ENCODE assay signal across 18 mouse cellular contexts in genomic region chr11:46269391-46269790, GRCm38 (mm10). TPM values are rescaled to one million over a fixed set of nuclear protein-coding genes. Genes with fewer than 3 reads are reported as not detected.
A peak's percentile ranks its signal among the peaks of the same experiment; 100 is the strongest.
DNase-seq lines count a peak whose midpoint lies in the region; ATAC-seq lines count a peak whose summit lies in the region.
"Had no signal": no experiment of that assay in that cellular context is flagged by ENCODE, and none has a peak within 500 bp of the region (broad histone marks: within the 10 kb centered on the region; RNA-seq: fewer than 3 reads in every experiment).

No protein-coding gene starts in this region.

- ATAC-seq in embryonic facial prominence, embryonic 14.5 days (ENCODE audit: low read depth) = peak; percentile 28; the same call in 1 of the 2 replicates
- 0 out of 2 replicates have a peak, but pooled peaks have one; percentile 32 for ATAC-seq in hindbrain, embryonic 16.5 days
- peak; percentile 48; the same call in 1 of the 2 replicates for ATAC-seq in midbrain, embryonic 11.5 days (ENCODE audit: low FRiP score)
- no peak for ATAC-seq in midbrain, embryonic 14.5 days (ENCODE audit: low FRiP score, low TSS enrichment)
- 0 out of 2 replicates have a peak, but pooled peaks have one; percentile 31 for ATAC-seq in midbrain, embryonic 15.5 days (replicated peaks)

- DNase-seq in embryonic facial prominence, embryonic 14.5 days (ENCODE audit: low spot score) = no peak
- DNase-seq in embryonic facial prominence, embryonic 10.5 days (ENCODE audit: low spot score) = no peak
- no peak for DNase-seq in hindbrain, embryonic 10.5 days (ENCODE audit: low spot score)
- DNase-seq in midbrain, embryonic 11.5 days (ENCODE audit: low spot score, missing footprints) = peak; percentile 81
- DNase-seq in midbrain, embryonic 14.5 days = no peak
- DNase-seq in testis, postnatal 14 days (ENCODE audit: low spot score) = no peak
- DNase-seq: adrenal gland, adult 8-10 months; cerebellum, adult 11-12 months; gastrocnemius, adult 2 months had no signal

- H3K36me3 ChIP-seq in embryonic facial prominence, embryonic 14.5 days (ENCODE audit: control insufficient read depth, insufficient read depth, low read length) = no peaks in the 10 kb centered on the region
- H3K36me3 ChIP-seq in embryonic facial prominence, embryonic 10.5 days (replicated peaks) = peaks cover 11% of the 10 kb centered on the region
- peaks cover 53% of the 10 kb centered on the region for H3K36me3 ChIP-seq in hindbrain, embryonic 16.5 days (ENCODE audit: control insufficient read depth, insufficient read depth, low read length)
- H3K36me3 ChIP-seq in hindbrain, embryonic 10.5 days = peaks cover 84% of the 10 kb centered on the region
- H3K36me3 ChIP-seq in midbrain, embryonic 11.5 days (ENCODE audit: control insufficient read depth, insufficient read depth, low read length) = peaks cover 5% of the 10 kb centered on the region; the same call in 1 of the 2 replicates
- peaks cover 90% of the 10 kb centered on the region for H3K36me3 ChIP-seq in midbrain, embryonic 14.5 days (ENCODE audit: control insufficient read depth, insufficient read depth, low read length)
- H3K36me3 ChIP-seq in midbrain, embryonic 15.5 days (replicated peaks) = peaks cover 61% of the 10 kb centered on the region
- H3K36me3 ChIP-seq: embryonic facial prominence, embryonic 12.5 days had no signal

- no peak overlapping the region for H3K27ac ChIP-seq in embryonic facial prominence, embryonic 14.5 days (replicated peaks; ENCODE audit: low read depth, low read length)
- no peak overlapping the region for H3K27ac ChIP-seq in embryonic facial prominence, embryonic 10.5 days (replicated peaks)
- no peak overlapping the region for H3K27ac ChIP-seq in hindbrain, embryonic 16.5 days (ENCODE audit: low read depth, low read length)
- H3K27ac ChIP-seq in hindbrain, embryonic 10.5 days = no peak overlapping the region
- H3K27ac ChIP-seq in midbrain, embryonic 11.5 days (ENCODE audit: low read depth, low read length) = no peak overlapping the region
- no peak overlapping the region for H3K27ac ChIP-seq in midbrain, embryonic 14.5 days (replicated peaks; ENCODE audit: low read depth, low read length)
- no peak overlapping the region for H3K27ac ChIP-seq in midbrain, embryonic 15.5 days
- H3K27ac ChIP-seq: embryonic facial prominence, embryonic 12.5 days; gastrocnemius, adult 2 months; macrophage had no signal

- H3K27me3 ChIP-seq in embryonic facial prominence, embryonic 14.5 days (replicated peaks; ENCODE audit: control insufficient read depth, insufficient read depth, low read length) = no peaks in the 10 kb centered on the region
- H3K27me3 ChIP-seq in embryonic facial prominence, embryonic 10.5 days (replicated peaks; ENCODE audit: low read depth, poor library complexity, severe bottlenecking) = no peaks in the 10 kb centered on the region
- H3K27me3 ChIP-seq in hindbrain, embryonic 16.5 days (replicated peaks; ENCODE audit: control insufficient read depth, insufficient read depth, low read length) = no peaks in the 10 kb centered on the region
- H3K27me3 ChIP-seq in hindbrain, embryonic 10.5 days (ENCODE audit: insufficient read depth, poor library complexity, severe bottlenecking) = no peaks in the 10 kb centered on the region
- H3K27me3 ChIP-seq in midbrain, embryonic 11.5 days (ENCODE audit: control insufficient read depth, insufficient read depth, low read length) = no peaks in the 10 kb centered on the region
- no peaks in the 10 kb centered on the region for H3K27me3 ChIP-seq in midbrain, embryonic 14.5 days (ENCODE audit: control insufficient read depth, insufficient read depth, low read length)
- no peaks in the 10 kb centered on the region for H3K27me3 ChIP-seq in midbrain, embryonic 15.5 days (replicated peaks)
- H3K27me3 ChIP-seq: embryonic facial prominence, embryonic 12.5 days had no signal

- H3K9ac ChIP-seq in embryonic facial prominence, embryonic 14.5 days (ENCODE audit: low read depth, low read length) = no peak overlapping the region
- no peak overlapping the region for H3K9ac ChIP-seq in hindbrain, embryonic 16.5 days (ENCODE audit: low read depth, low read length)
- no peak overlapping the region for H3K9ac ChIP-seq in midbrain, embryonic 11.5 days (ENCODE audit: low read length)
- H3K9ac ChIP-seq in midbrain, embryonic 14.5 days (replicated peaks; ENCODE audit: low read length) = no peak overlapping the region
- no peak overlapping the region for H3K9ac ChIP-seq in midbrain, embryonic 15.5 days
- H3K9ac ChIP-seq: embryonic facial prominence, embryonic 12.5 days had no signal

- WGBS in embryonic facial prominence, embryonic 14.5 days = 68% methylated on average over 9 of the region's 9 CpGs
- WGBS in embryonic facial prominence, embryonic 10.5 days = 80% methylated on average over 9 of the region's 9 CpGs
- 73% methylated on average over 9 of the region's 9 CpGs for WGBS in hindbrain, embryonic 16.5 days
- 80% methylated on average over 9 of the region's 9 CpGs for WGBS in hindbrain, embryonic 10.5 days
- 86% methylated on average over 9 of the region's 9 CpGs for WGBS in midbrain, embryonic 11.5 days
- 79% methylated on average over 9 of the region's 9 CpGs for WGBS in midbrain, embryonic 14.5 days
- 84% methylated on average over 9 of the region's 9 CpGs for WGBS in midbrain, embryonic 15.5 days

- no peak overlapping the region for H3K4me2 ChIP-seq in embryonic facial prominence, embryonic 14.5 days (ENCODE audit: low read depth, low read length)
- H3K4me2 ChIP-seq in hindbrain, embryonic 16.5 days (ENCODE audit: low read length) = no peak overlapping the region
- no peak overlapping the region for H3K4me2 ChIP-seq in midbrain, embryonic 11.5 days
- no peak overlapping the region for H3K4me2 ChIP-seq in midbrain, embryonic 14.5 days (ENCODE audit: low read length)
- no peak overlapping the region for H3K4me2 ChIP-seq in midbrain, embryonic 15.5 days
- H3K4me2 ChIP-seq: embryonic facial prominence, embryonic 12.5 days had no signal

- no peak overlapping the region for H3K4me3 ChIP-seq in embryonic facial prominence, embryonic 14.5 days (ENCODE audit: low read depth, low read length)
- no peak overlapping the region for H3K4me3 ChIP-seq in embryonic facial prominence, embryonic 10.5 days
- H3K4me3 ChIP-seq in hindbrain, embryonic 16.5 days (ENCODE audit: low read length) = no peak overlapping the region
- no peak overlapping the region for H3K4me3 ChIP-seq in hindbrain, embryonic 10.5 days
- H3K4me3 ChIP-seq in midbrain, embryonic 11.5 days (ENCODE audit: low read depth, low read length) = no peak overlapping the region
- no peak overlapping the region for H3K4me3 ChIP-seq in midbrain, embryonic 14.5 days (replicated peaks; ENCODE audit: low read depth, low read length)
- H3K4me3 ChIP-seq in midbrain, embryonic 15.5 days = no peak overlapping the region
- H3K4me3 ChIP-seq: embryonic facial prominence, embryonic 12.5 days; erythroblast, embryonic 14.5 days; gastrocnemius, adult 2 months had no signal

- no peaks in the 10 kb centered on the region for H3K4me1 ChIP-seq in embryonic facial prominence, embryonic 14.5 days (ENCODE audit: control insufficient read depth, insufficient read depth, low read length)
- peaks cover 5% of the 10 kb centered on the region; the same call in 1 of the 2 replicates for H3K4me1 ChIP-seq in embryonic facial prominence, embryonic 10.5 days
- no peaks in the 10 kb centered on the region for H3K4me1 ChIP-seq in hindbrain, embryonic 16.5 days (ENCODE audit: control insufficient read depth, insufficient read depth, low read depth, low read length)
- H3K4me1 ChIP-seq in hindbrain, embryonic 10.5 days (replicated peaks) = no peaks in the 10 kb centered on the region
- H3K4me1 ChIP-seq in midbrain, embryonic 11.5 days (ENCODE audit: control insufficient read depth, insufficient read depth, low read length) = no peaks in the 10 kb centered on the region
- H3K4me1 ChIP-seq in midbrain, embryonic 14.5 days (ENCODE audit: control insufficient read depth, insufficient read depth, low read length) = no peaks in the 10 kb centered on the region
- H3K4me1 ChIP-seq in midbrain, embryonic 15.5 days = no peaks in the 10 kb centered on the region
- H3K4me1 ChIP-seq: embryonic facial prominence, embryonic 12.5 days had no signal

- H3K9me3 ChIP-seq in embryonic facial prominence, embryonic 14.5 days (ENCODE audit: control insufficient read depth, low read length) = no peaks in the 10 kb centered on the region
- no peaks in the 10 kb centered on the region for H3K9me3 ChIP-seq in embryonic facial prominence, embryonic 10.5 days
- no peaks in the 10 kb centered on the region for H3K9me3 ChIP-seq in hindbrain, embryonic 16.5 days (ENCODE audit: control insufficient read depth, low read length)
- H3K9me3 ChIP-seq in hindbrain, embryonic 10.5 days = no peaks in the 10 kb centered on the region
- H3K9me3 ChIP-seq in midbrain, embryonic 11.5 days (ENCODE audit: control insufficient read depth, low read length) = no peaks in the 10 kb centered on the region
- no peaks in the 10 kb centered on the region for H3K9me3 ChIP-seq in midbrain, embryonic 14.5 days (ENCODE audit: control insufficient read depth, low read length)
- no peaks in the 10 kb centered on the region for H3K9me3 ChIP-seq in midbrain, embryonic 15.5 days
- H3K9me3 ChIP-seq: embryonic facial prominence, embryonic 12.5 days had no signal

RNA-seq across cellular contexts. Expression of gene Fndc9, which starts 34.1 kb away (rescaled TPM):
- polyA plus RNA-seq in embryonic facial prominence, embryonic 14.5 days (2014; fragmentation: Nextera tagmentation; extraction: Ambion mirVana) = 0.20 and 0.45 TPM in 2 replicates
- 0.26 and 0.29 TPM in 2 replicates for polyA plus RNA-seq in embryonic facial prominence, embryonic 10.5 days (2016; fragmentation: Nextera tagmentation; extraction: Ambion mirVana)
- 2.7 and 3.8 TPM in 2 replicates for polyA plus RNA-seq in hindbrain, embryonic 16.5 days (2015; fragmentation: Nextera tagmentation; extraction: Ambion mirVana)
- polyA plus RNA-seq in hindbrain, embryonic 10.5 days (2016; fragmentation: Nextera tagmentation; extraction: Ambion mirVana) = 0.40 and 0.80 TPM in 2 replicates
- 1.1 and 1.2 TPM in 2 replicates for polyA plus RNA-seq in midbrain, embryonic 11.5 days (2014; fragmentation: Nextera tagmentation; extraction: Ambion mirVana)
- polyA plus RNA-seq in midbrain, embryonic 14.5 days (2014; fragmentation: Nextera tagmentation; extraction: Ambion mirVana) = 7.9 and 8.7 TPM in 2 replicates
- polyA plus RNA-seq in midbrain, embryonic 15.5 days (2015; fragmentation: Nextera tagmentation; extraction: Ambion mirVana) = 8.4 and 10.0 TPM in 2 replicates
- polyA plus RNA-seq: erythroblast, embryonic 14.5 days; large intestine, adult 2 months; liver, adult 2 months; liver, embryonic 16.5 days; macrophage; spleen, adult 2 months had no signal

RNA-seq across cellular contexts. Expression of gene Cyfip2, which starts 43.3 kb away (rescaled TPM):
- polyA plus RNA-seq in embryonic facial prominence, embryonic 14.5 days (2014; fragmentation: Nextera tagmentation; extraction: Ambion mirVana) = 13.4 TPM in 2 replicates
- 17.4 and 18.3 TPM in 2 replicates for polyA plus RNA-seq in embryonic facial prominence, embryonic 10.5 days (2016; fragmentation: Nextera tagmentation; extraction: Ambion mirVana)
- 92.0 and 103 TPM in 2 replicates for polyA plus RNA-seq in hindbrain, embryonic 16.5 days (2015; fragmentation: Nextera tagmentation; extraction: Ambion mirVana)
- polyA plus RNA-seq in hindbrain, embryonic 10.5 days (2016; fragmentation: Nextera tagmentation; extraction: Ambion mirVana) = 31.2 and 46.1 TPM in 2 replicates
- polyA plus RNA-seq in midbrain, embryonic 11.5 days (2014; fragmentation: Nextera tagmentation; extraction: Ambion mirVana) = 34.0 and 40.4 TPM in 2 replicates
- polyA plus RNA-seq in midbrain, embryonic 14.5 days (2014; fragmentation: Nextera tagmentation; extraction: Ambion mirVana) = 96.1 and 112 TPM in 2 replicates
- polyA plus RNA-seq in midbrain, embryonic 15.5 days (2015; fragmentation: Nextera tagmentation; extraction: Ambion mirVana) = 97.6 and 104 TPM in 2 replicates
